Comparison of ENCODE assay signal across 13 mouse cellular contexts in the genomic region with DNA sequence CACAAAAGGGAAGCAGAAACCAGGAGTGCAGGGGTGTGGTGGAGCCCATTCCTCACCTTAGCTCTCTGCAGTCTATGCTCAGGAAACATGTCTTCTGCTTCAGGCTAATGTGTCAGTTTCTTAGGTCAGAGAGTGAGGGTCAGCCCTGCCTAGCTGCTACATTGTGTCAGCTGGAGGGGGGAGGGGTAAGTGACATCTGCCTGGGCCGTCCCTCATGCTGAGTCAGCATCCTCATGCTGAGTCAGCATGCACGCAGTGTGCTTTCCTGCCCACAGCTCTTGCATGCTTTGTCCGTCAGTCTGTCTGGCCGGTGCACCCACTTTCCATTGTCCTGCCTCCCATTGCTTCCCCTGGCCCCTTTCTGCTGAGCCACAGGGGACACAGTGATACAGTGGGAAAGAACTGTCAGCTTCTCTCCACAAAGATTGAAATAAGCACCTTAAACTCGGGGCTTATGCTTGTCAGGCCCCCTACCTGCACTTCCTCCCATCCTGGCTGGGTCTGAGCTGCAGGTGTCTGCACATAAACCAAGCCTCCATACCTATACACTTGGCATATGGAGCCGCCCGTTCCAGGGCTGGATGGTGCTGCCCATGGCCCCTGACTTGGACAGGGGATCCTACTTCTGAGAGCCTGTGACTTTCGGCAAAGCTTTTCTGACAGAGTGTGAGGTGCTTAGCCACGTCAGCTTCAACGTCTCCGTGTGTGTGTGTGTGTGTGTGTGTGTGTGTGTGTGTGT. TPM values are rescaled to one million over a fixed set of nuclear protein-coding genes. Genes with fewer than 3 reads are reported as not detected.
A peak's percentile ranks its signal among the peaks of the same experiment; 100 is the strongest.
DNase-seq lines count a peak whose midpoint lies in the region; ATAC-seq and TF ChIP-seq lines count a peak whose summit lies in the region.
"Had no signal": no experiment of that assay in that cellular context is flagged by ENCODE, and none has a peak within 500 bp of the region (broad histone marks: within the 10 kb centered on the region; RNA-seq: fewer than 3 reads in every experiment).

No protein-coding gene starts in this region.

- no peak for ATAC-seq in heart, embryonic 16.5 days (replicated peaks; ENCODE audit: extremely low read depth, insufficient read depth, low FRiP score)
- ATAC-seq in midbrain, embryonic 11.5 days (ENCODE audit: low FRiP score): no peak
- no peak for ATAC-seq in midbrain, embryonic 16.5 days
- no peak for ATAC-seq in forebrain, embryonic 13.5 days

- intact Hi-C loops in heart, adult 2 months (cut with DNase I): loop anchor here (2.0 to 5.0 kb wide), 2 partner anchors 15 to 32 kb away; no protein-coding TSS in a partner anchor

- no peaks in the 10 kb centered on the region for H3K27me3 ChIP-seq in heart, embryonic 16.5 days (ENCODE audit: control insufficient read depth, insufficient read depth, low read length)
- H3K27me3 ChIP-seq in heart, adult 2 months (ENCODE audit: control insufficient read depth, insufficient read depth, low read length): no peaks in the 10 kb centered on the region
- H3K27me3 ChIP-seq in midbrain, embryonic 11.5 days (ENCODE audit: control insufficient read depth, insufficient read depth, low read length): peaks cover 5% of the 10 kb centered on the region
- peaks cover 5% of the 10 kb centered on the region; the same call in 1 of the 2 replicates for H3K27me3 ChIP-seq in midbrain, embryonic 16.5 days (ENCODE audit: control insufficient read depth, insufficient read depth, low read depth, low read length)
- H3K27me3 ChIP-seq in forebrain, embryonic 13.5 days: peaks cover 17% of the 10 kb centered on the region

- H3K9me3 ChIP-seq in heart, embryonic 16.5 days (replicated peaks; ENCODE audit: control insufficient read depth, low read length): no peaks in the 10 kb centered on the region
- H3K9me3 ChIP-seq in midbrain, embryonic 11.5 days (ENCODE audit: control insufficient read depth, low read length): no peaks in the 10 kb centered on the region
- H3K9me3 ChIP-seq in midbrain, embryonic 16.5 days (replicated peaks; ENCODE audit: control insufficient read depth, low read length, poor library complexity, severe bottlenecking): no peaks in the 10 kb centered on the region
- H3K9me3 ChIP-seq in forebrain, embryonic 13.5 days (replicated peaks): no peaks in the 10 kb centered on the region
- H3K9me3 ChIP-seq: neural tube, embryonic 15.5 days had no signal

- H3K27ac ChIP-seq in heart, embryonic 16.5 days (ENCODE audit: low read length): peak overlapping the region; percentile 92; the same call in 1 of the 2 replicates
- no peak overlapping the region for H3K27ac ChIP-seq in heart, adult 2 months
- H3K27ac ChIP-seq in midbrain, embryonic 11.5 days (ENCODE audit: low read depth, low read length): no peak overlapping the region
- H3K27ac ChIP-seq in midbrain, embryonic 16.5 days (ENCODE audit: low read length): no peak overlapping the region
- no peak overlapping the region for H3K27ac ChIP-seq in forebrain, embryonic 13.5 days
- H3K27ac ChIP-seq: liver, embryonic 14.5 days; neural tube, embryonic 15.5 days had no signal

- TF ChIP-seq EP300 in heart, adult 2 months (IDR thresholded peaks at IDR 0.05; ENCODE audit: insufficient read depth, low read depth, low read length): no peak

- TF ChIP-seq POLR2A in heart, adult 2 months (IDR thresholded peaks at IDR 0.05; ENCODE audit: insufficient read depth, low read depth, low read length): no peak

- H3K9ac ChIP-seq in heart, embryonic 16.5 days (ENCODE audit: low read length): no peak overlapping the region; the same call in 1 of the 2 replicates
- no peak overlapping the region for H3K9ac ChIP-seq in heart, adult 2 months (ENCODE audit: low read depth, low read length)
- no peak overlapping the region for H3K9ac ChIP-seq in midbrain, embryonic 11.5 days (ENCODE audit: low read length)
- no peak overlapping the region for H3K9ac ChIP-seq in midbrain, embryonic 16.5 days (ENCODE audit: low read depth, low read length)
- H3K9ac ChIP-seq in forebrain, embryonic 13.5 days: no peak overlapping the region
- H3K9ac ChIP-seq: liver, embryonic 14.5 days; neural tube, embryonic 15.5 days had no signal

- WGBS in heart, embryonic 16.5 days: 60% methylated on average over 11 of the region's 11 CpGs
- 53% methylated on average over 11 of the region's 11 CpGs for WGBS in heart, adult 2 months
- WGBS in midbrain, embryonic 11.5 days: 64% methylated on average over 11 of the region's 11 CpGs
- WGBS in midbrain, embryonic 16.5 days: 64% methylated on average over 11 of the region's 11 CpGs
- WGBS in forebrain, embryonic 13.5 days: 59% methylated on average over 11 of the region's 11 CpGs

- no peak overlapping the region for H3K4me3 ChIP-seq in heart, embryonic 16.5 days (ENCODE audit: low read length)
- no peak overlapping the region for H3K4me3 ChIP-seq in heart, adult 2 months
- no peak overlapping the region for H3K4me3 ChIP-seq in midbrain, embryonic 11.5 days (ENCODE audit: low read depth, low read length)
- no peak overlapping the region for H3K4me3 ChIP-seq in midbrain, embryonic 16.5 days (ENCODE audit: low read depth, low read length)
- no peak overlapping the region for H3K4me3 ChIP-seq in forebrain, embryonic 13.5 days
- H3K4me3 ChIP-seq: neural tube, embryonic 15.5 days had no signal

- TF ChIP-seq CTCF in heart, adult 2 months (IDR thresholded peaks at IDR 0.05): no peak

- H3K79me2 ChIP-seq in heart, adult 2 months (replicated peaks; ENCODE audit: control insufficient read depth, insufficient read depth, low read length): no peaks in the 10 kb centered on the region

- no peak for DNase-seq in heart, adult 2 months
- DNase-seq in midbrain, embryonic 11.5 days (ENCODE audit: low spot score, missing footprints): peak; percentile 86
- peak; percentile 27 for DNase-seq in heart, postnatal 4 days
- peak; percentile 79 for DNase-seq in testis, postnatal 14 days (ENCODE audit: low spot score)
- DNase-seq in left cerebral cortex, adult 8-10 months (ENCODE audit: low spot score in 2 of 2): no peak
- DNase-seq: gastrocnemius, postnatal 36 days had no signal

- peaks cover 5% of the 10 kb centered on the region for H3K36me3 ChIP-seq in heart, embryonic 16.5 days (ENCODE audit: control insufficient read depth, insufficient read depth)
- H3K36me3 ChIP-seq in heart, adult 2 months (ENCODE audit: control insufficient read depth, insufficient read depth, low read length): no peaks in the 10 kb centered on the region
- H3K36me3 ChIP-seq in midbrain, embryonic 11.5 days (ENCODE audit: control insufficient read depth, insufficient read depth, low read length): no peaks in the 10 kb centered on the region
- no peaks in the 10 kb centered on the region for H3K36me3 ChIP-seq in midbrain, embryonic 16.5 days (ENCODE audit: control insufficient read depth, insufficient read depth, low read length)
- H3K36me3 ChIP-seq in forebrain, embryonic 13.5 days (ENCODE audit: poor library complexity, severe bottlenecking): no peaks in the 10 kb centered on the region
- H3K36me3 ChIP-seq: G1E; neural tube, embryonic 15.5 days had no signal

- peaks cover 36% of the 10 kb centered on the region for H3K4me1 ChIP-seq in heart, embryonic 16.5 days (ENCODE audit: control insufficient read depth, insufficient read depth, low read length)
- H3K4me1 ChIP-seq in heart, adult 2 months (ENCODE audit: control insufficient read depth, insufficient read depth, low read length): peaks cover 13% of the 10 kb centered on the region
- peaks cover 2% of the 10 kb centered on the region; the same call in 1 of the 2 replicates for H3K4me1 ChIP-seq in midbrain, embryonic 11.5 days (ENCODE audit: control insufficient read depth, insufficient read depth, low read length)
- peaks cover 4% of the 10 kb centered on the region; the same call in 1 of the 2 replicates for H3K4me1 ChIP-seq in midbrain, embryonic 16.5 days (ENCODE audit: control insufficient read depth, insufficient read depth, low read length)
- H3K4me1 ChIP-seq in forebrain, embryonic 13.5 days: 0 out of 2 replicates have a peak, but pooled peaks cover 5% of the 10 kb centered on the region

- H3K4me2 ChIP-seq in heart, embryonic 16.5 days (ENCODE audit: low read depth, low read length): no peak overlapping the region
- no peak overlapping the region for H3K4me2 ChIP-seq in midbrain, embryonic 11.5 days
- H3K4me2 ChIP-seq in midbrain, embryonic 16.5 days (ENCODE audit: low read length): no peak overlapping the region
- no peak overlapping the region for H3K4me2 ChIP-seq in forebrain, embryonic 13.5 days
- H3K4me2 ChIP-seq: neural tube, embryonic 15.5 days had no signal

RNA-seq across cellular contexts. Expression of gene Vstm4, which starts 3.4 kb away (rescaled TPM):
- polyA plus RNA-seq in heart, embryonic 16.5 days (2015; fragmentation: Nextera tagmentation; extraction: Ambion mirVana): 24.1 and 24.2 TPM in 2 replicates
- 10 to 100 TPM in 1 of 2 experiments, 1 to 10 TPM in 1; 9.2 to 11.7 TPM for total RNA-seq in heart, adult 2 months (2021)
- polyA plus RNA-seq in heart, adult 2 months (2012; rRNA removed): 6.6 and 12.6 TPM in 2 replicates
- 4.5 and 4.6 TPM in 2 replicates for polyA plus RNA-seq in midbrain, embryonic 11.5 days (2014; fragmentation: Nextera tagmentation; extraction: Ambion mirVana)
- polyA plus RNA-seq in midbrain, embryonic 16.5 days (2015; fragmentation: Nextera tagmentation; extraction: Ambion mirVana): 9.3 and 12.0 TPM in 2 replicates
- 10 to 100 TPM; 18.6 to 19.4 TPM for total RNA-seq in heart, postnatal 4 days (2021)
- polyA plus RNA-seq in forebrain, embryonic 13.5 days (2015; fragmentation: Nextera tagmentation; extraction: Ambion mirVana): 3.7 and 4.2 TPM in 2 replicates
- 1 to 10 TPM; 2.9 to 4.2 (median 3.2) TPM for total RNA-seq in left cerebral cortex, adult 8-10 months (2022)
- polyA plus RNA-seq: G1E had no signal

RNA-seq across cellular contexts. Expression of gene Fam170b, which starts 26.2 kb away (rescaled TPM):
- polyA plus RNA-seq in heart, embryonic 16.5 days (2015; fragmentation: Nextera tagmentation; extraction: Ambion mirVana): not detected in 2 replicates
- not detected for total RNA-seq in heart, adult 2 months (2021)
- polyA plus RNA-seq in heart, adult 2 months (2012; rRNA removed): 0.09 and 0.10 TPM in 2 replicates
- not detected in 2 replicates for polyA plus RNA-seq in midbrain, embryonic 11.5 days (2014; fragmentation: Nextera tagmentation; extraction: Ambion mirVana)
- 0.08 TPM in 1 of 2 replicates, not detected in the other for polyA plus RNA-seq in midbrain, embryonic 16.5 days (2015; fragmentation: Nextera tagmentation; extraction: Ambion mirVana)
- under 1 TPM in 1 of 2 experiments, not detected in 1; 0.16 TPM for total RNA-seq in heart, postnatal 4 days (2021)
- polyA plus RNA-seq in forebrain, embryonic 13.5 days (2015; fragmentation: Nextera tagmentation; extraction: Ambion mirVana): not detected in 2 replicates
- not detected for total RNA-seq in left cerebral cortex, adult 8-10 months (2022)
- total RNA-seq: gastrocnemius, postnatal 36 days; layer of hippocampus, adult 8-10 months had no signal
- polyA plus RNA-seq: G1E; neural tube, embryonic 15.5 days had no signal

Comparison
In these comparisons a context has a peak if more than half of its experiments do, and no peak if none do; other contexts are left out.
1. DNase-seq: peak in midbrain, embryonic 11.5 days (single experiment), heart, postnatal 4 days (single experiment) and testis, postnatal 14 days (single experiment); none in heart, adult 2 months (0 of 2) and left cerebral cortex, adult 8-10 months (0 of 2).